Mouse (Mus musculus) MEL (cell line): ENCODE data around the gene Iqub.

Experiments used
- EP300 ChIP-seq, 2 experiments: IDR thresholded peaks; 2 replicates each; pipeline ENCODE4 v1.6.1; 2011; ENCODE audit warnings: improper control_type of control experiment in 2 of 2, low read length in 2 of 2, low read depth in 1 of 2, mild to moderate bottlenecking in 1 of 2
- USF2 ChIP-seq, 2 experiments: IDR thresholded peaks; 2 replicates each; pipeline ENCODE4 v1.6.1; 2011 to 2012; ENCODE audit warnings: improper control_type of control experiment in 2 of 2, low read length in 2 of 2, borderline replicate concordance in 1 of 2, inconsistent platforms in 1 of 2, low read depth in 1 of 2, mild to moderate bottlenecking in 1 of 2; ENCODE audit not compliant: insufficient read depth in 1 of 2

DNA sequence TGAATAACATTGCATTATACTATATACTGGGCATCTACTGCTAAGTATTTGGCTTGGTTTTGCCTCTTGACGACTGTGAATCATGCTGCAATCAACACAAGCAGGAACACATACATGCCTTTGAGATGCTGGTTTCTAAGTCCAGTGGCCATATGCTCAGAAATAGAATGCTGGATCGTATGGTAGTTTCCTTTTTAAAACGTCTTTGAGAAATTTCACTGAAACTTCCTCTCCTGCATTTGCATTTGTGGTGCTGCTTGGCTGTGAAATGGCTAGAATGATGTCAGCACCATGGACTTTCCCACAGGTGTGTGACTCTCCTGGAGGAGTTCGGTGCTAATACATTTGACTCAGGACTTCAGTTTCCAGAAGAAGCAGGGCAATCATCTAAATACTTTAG lies 25.2 kb upstream of the Iqub start:
- TF ChIP-seq USF2 (IDR thresholded peaks at IDR 0.05; ENCODE audit: borderline replicate concordance in 1 of 2, insufficient read depth in 1 of 2, low read depth in 1 of 2, low read length in 2 of 2) (no peak), EP300 (IDR thresholded peaks at IDR 0.05; ENCODE audit: low read depth in 1 of 2, low read length in 2 of 2) (no peak)
